Mouse (Mus musculus): ENCODE measurements at regions not wholly inside any gene's neighbourhood (a gene's known extent, or its start where the extent isn't known, plus 50 kb on each side); places are given as distances from the start of the nearest gene placed in this dataset.
A peak's percentile ranks its signal among the peaks of the same experiment; 100 is the strongest.

- DNase-seq: no peak
These were observed 178.3 kb upstream of the Btg1 start for GRCm38 (mm10) chr10:96438398-96439103.

GRCm38 (mm10) chr10:96442165-96442564 is 174.6 kb upstream of the Btg1 start:
- no peak for DNase-seq

DNA sequence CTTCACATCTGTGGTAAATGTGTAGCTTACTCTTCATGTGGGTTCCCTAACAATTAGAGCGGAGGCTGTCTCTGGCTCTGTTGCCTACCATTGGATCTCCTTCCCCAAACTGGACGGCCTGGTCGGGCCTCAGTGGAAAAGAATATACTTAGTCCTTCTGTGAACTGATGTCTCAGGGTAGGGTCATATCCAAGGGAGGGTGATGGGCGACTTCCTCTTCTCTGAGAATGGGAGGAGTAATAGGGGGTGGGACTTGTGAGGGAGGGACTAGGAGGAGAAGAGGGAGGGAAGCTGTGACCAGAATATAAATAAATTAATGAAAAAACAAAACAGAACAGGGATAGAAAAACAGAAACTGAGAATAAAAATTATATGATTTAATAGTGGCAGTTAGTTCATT is 166.5 kb upstream of the Btg1 start:
- no peak for DNase-seq

DNA sequence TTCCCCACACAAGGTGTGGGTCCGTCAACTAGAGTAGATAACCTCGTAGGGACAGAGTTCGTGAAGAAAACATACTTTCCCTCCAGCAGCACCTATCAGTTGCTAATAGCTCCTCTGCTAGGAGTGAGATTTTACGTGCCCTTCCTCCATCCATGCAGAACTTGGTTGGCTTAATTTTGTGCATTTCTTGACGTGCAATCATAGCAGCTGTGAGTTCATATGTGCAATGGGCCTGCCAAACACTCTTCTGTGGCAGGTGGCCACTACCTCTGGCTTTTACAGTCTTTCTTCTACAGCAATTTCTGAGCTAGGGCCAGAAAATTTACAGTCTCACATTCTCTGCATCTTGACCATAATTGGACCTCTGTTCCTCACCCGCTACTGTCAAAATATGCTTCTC is 161.9 kb upstream of the Btg1 start:
- no peak for DNase-seq

DNA sequence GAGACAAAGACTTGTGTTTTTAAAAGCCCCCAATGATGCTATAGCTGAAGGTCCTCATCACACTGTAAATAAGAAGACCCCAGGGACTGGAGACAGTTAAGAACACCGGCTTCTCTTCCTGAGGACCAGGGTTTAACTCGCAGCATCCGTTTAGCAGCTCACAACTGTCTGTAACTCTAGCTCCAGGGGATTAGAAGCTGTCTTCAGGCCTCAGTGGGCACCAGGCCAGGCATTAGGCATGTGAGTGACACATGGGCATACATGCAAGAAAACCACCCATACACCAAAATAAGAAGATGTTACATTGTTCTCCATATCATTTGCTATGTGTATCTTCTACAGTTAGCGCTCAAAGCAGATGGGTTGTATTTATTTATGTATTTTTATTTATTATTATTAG is 158.3 kb upstream of the Btg1 start:
- no peak for DNase-seq

GRCm38 (mm10) chr10:96459186-96459585 is 157.6 kb upstream of the Btg1 start:
- DNase-seq: no peak

DNA sequence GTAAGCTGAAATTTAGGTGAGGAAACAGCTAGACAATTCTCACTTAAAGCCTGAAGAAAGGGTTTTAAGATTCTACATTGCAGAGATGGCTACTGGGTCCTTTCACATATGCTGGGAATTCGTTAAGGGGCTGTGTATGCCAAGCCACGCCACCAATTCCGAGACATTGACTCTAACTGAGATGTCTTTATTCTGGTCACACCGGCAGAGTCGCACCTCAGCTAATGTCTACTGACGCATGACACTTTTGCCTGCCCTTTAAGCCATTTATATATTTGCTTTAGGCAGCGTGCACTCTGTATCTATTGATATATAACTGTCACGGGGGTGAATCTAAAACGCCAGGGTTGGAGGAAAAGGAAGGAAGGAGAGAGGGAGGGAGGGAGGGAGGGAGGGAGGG is 156.7 kb upstream of the Btg1 start:
- no peak for DNase-seq

DNA sequence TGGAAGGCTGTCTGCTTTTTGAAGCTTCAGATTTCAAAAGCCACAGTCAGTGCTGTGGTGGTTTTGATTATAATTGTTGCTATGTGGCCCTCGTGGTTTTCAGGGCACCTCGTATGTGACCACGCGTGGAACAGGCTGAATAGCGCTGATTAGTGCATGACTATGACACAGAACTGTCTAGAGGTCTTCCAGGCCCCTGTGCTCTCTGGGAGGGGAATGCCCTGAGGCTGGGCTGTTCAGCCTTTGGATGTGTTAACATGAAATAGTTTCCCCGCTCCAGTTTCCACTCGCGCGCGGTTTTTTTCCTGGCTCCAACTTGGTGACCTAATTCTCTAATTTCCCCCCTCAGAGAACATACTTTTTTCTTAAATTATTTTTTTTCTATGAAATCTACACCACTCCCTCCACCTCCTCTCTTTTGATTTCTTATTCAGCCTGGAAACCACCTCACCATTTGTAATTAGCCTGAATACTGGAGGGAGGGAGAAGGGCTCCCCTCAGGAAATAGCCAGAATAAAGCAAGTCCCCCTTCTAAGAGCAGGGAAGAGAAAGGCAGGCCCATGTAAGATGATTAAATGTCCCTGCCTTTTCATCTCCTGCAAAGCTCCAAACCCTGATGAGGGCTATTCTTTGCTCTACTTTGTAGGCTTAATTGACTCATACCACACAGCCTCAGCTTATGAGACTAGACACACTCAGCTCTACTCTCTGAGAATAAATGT is 156.0 kb upstream of the Btg1 start:
- DNase-seq: no peak

- no peak for DNase-seq
These were observed 150.8 kb upstream of the Btg1 start for GRCm38 (mm10) chr10:96465967-96466366.

GRCm38 (mm10) chr10:96466845-96467244 is 150.0 kb upstream of the Btg1 start:
- DNase-seq: no peak

DNA sequence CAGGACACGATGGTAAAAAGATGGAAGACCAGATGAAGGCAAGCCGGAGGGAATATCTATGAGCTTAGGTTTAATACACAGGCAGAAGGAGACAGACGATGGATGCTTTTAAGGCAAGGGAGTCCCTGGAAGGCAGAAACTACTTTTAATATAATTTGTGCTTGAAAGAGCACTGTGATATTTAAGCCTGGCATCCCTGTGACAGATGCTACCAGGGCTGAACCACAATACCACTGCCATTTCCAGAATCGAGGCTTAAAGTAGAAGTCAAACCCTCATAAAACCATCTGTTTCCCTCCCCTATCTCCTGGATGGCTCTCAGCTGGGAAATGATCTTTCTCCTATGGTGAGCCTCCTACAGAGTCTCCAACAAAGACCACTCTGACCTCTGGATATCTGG is 149.1 kb upstream of the Btg1 start:
- peak; percentile 18 for DNase-seq

DNA sequence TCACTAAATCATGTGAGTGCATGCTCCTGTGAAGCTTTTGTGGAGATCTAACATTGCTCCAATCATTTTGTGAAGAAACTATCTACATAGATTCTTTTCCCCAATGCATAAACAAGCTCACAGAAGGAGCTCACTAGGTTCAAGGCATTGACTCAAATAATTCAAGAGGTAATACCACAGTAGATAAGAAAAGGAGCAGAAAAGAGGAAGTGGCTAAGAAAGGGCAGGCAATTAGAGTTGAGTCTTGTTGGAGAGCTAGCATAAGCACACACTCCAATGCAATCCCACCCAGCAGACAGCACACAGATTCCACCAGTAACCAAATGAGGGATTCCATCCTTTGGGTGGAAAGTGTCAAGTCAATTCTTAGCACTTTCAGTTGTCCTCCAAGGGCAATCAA is 145.3 kb upstream of the Btg1 start:
- DNase-seq: no peak

- no peak for DNase-seq
These were observed 137.5 kb upstream of the Btg1 start for GRCm38 (mm10) chr10:96479350-96479749.

DNA sequence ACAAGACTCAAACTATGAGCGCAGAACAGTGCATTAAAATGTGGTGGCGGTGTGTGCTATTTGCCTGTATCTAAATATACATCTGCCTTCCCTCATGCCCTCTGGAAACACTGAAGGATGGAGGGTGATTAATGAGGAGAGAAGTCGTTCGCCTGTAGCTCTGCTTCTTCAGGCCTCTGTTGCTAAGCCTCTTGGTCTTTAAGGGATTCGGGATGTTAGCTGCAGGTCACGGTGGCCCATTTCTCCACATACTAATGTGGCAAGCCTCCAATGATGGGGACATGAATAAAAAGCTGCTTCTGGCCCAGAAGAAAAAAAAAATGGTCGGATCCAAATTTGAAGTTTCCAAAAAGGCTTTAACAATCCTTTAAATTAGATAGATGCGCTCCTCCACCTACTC is 137.0 kb upstream of the Btg1 start:
- DNase-seq: no peak

DNA sequence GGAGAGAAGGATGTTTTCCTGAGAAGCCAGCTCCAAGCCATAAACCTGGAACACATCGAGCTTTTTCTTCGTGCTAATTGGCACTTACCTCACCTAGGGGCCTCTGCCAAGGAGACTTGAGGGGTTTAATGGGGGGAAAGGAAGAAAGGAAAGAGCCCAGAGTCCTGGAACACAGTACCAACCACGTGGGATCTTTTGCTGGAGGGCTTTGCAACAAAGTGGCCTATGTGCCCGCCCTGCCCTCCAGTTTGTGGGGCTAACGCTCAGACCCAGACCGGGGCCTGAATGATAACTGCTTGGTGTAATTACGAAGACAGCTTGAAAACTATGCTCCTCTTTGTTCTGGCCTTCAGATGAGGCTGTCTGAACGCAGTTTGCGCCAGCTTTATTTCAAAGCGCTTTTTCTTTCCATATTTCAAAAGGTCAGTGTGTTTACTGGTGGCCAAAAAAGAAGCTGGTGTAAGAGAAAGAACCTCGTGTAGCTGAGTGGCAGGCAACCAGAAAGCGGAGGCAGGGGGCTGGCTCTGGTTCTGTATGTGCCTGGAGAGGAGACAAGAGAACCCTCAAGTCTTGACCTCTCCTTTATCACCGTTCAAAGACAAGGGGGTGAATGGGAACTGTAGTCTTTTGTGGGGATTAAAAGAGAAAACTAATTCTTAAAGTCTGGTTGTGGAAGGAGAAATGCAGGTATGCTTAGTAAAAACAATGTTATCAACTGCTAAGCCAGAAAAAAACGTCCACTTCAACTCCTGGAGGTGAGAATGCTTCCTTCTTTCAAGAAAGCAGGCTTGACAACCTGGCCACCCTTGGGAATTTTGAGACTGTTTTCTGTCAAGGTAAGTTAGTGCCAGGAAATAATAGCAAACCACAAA is 136.1 kb upstream of the Btg1 start:
- peak; percentile 73 for DNase-seq

DNA sequence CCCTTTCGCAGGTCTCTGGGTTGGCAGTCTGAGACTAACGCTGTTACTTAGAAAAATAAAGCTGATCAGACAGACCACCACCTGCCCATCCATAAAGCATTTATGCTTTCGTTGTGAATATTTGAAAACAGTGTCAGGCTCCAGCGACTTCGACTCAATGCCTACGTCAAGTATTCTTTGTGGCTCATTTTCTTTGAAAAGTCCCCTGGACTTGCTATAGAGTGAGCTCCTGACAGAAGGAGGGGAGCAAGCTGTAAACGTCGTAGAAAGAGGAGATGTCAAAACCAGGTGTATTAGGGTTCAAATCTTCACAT is 135.5 kb upstream of the Btg1 start:
- DNase-seq: no peak

DNA sequence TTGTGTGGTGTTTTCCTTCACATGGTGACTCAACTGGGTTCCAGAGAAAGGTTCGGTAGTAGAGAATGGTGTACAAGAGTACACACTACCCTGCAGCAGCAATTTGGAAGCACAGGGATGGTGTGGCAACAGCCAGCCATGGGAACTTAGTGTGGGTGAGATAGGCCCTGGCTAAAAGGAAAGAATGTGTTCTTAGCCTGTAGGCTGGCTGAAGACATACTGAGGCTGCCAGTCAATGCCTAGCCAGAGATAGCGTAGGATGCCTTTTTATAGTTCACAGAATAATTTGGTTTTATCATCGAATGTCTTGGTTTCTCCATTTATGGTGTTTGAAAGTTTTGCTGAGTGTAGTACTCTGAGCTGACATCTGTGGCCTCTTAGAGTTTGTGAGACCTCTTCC is 130.1 kb upstream of the Btg1 start:
- DNase-seq: no peak

DNA sequence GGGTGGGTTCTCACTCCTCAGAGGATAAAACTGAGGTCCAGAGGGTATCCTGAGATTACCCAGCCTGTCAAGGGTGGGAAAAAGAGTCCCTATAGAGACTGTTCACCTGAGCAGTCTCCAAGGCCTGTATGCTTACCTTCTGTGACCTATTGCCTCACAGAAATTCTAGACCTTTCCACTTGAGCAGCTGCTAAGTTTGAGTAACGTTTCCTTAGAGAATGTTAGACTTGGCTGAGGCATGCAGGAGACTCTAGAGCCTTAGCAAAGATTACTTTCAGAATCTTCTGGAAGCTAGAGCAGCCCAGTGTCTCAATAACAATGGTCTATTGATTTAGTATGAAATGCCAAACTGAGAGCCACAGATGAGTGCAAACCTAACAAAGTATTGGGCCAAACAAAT is 123.1 kb upstream of the Btg1 start:
- DNase-seq: no peak

- DNase-seq: no peak
These were observed 120.1 kb upstream of the Btg1 start for GRCm38 (mm10) chr10:96496700-96497099.

DNA sequence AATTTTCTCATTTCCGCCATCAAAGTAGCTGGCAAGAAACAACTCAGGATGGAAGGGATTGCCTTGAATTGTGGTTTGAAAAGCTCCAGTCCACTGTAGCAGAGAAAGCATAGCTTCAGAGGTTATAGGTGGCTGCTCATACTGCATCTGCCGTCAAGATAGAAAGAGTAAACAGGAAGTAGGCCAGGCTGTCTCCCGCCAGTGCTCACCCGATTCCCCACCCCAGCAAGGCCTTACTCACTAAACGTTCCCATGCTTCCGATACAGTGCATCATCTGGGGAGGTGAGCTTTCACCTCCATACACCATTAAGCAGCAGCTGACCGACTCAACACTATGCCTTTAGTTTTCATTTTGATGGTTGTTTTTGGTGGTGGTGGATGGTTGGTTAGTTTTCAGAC is 119.3 kb upstream of the Btg1 start:
- DNase-seq: no peak

DNA sequence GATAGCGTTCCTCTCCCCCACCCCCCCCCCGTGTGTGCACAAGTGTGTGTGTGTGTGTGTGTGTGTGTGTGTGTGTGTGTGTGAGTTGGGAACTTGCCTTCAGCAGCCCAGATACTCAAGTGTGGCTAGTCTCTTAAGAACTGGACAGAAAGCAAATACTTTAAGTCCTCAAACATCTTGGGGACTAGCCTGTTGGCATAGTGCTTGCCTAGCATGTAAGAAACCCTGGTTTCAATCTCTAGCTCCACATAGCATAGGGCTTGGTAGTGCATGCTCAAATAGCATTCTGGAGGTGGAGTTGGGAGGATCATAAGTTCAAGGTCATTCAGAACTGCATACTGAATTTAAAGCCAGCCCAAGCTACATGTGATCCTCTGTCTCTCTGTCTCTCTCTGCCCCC is 117.5 kb upstream of the Btg1 start:
- DNase-seq: no peak

- DNase-seq: no peak
These were observed 114.6 kb upstream of the Btg1 start for GRCm38 (mm10) chr10:96502090-96502728.

DNA sequence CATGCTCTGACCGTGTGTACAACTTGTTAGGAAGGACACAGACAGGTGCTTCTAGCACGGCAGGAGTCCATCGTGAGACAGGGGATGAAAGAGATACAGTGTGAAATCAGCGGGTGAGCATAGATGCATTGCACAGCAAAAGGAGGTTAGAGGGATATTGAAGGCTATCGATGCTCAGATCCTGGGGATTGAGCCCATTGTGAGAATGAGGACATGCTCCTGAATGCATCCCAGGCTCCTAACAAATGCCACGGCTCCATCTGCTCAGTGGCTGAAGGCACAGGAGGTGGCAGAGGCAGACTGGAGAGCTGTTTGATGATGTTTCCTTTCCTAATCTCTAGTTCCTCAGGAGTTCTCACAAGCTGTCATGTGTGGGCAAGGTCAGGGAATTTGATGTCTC is 114.1 kb upstream of the Btg1 start:
- no peak for DNase-seq

- no peak for DNase-seq
These were observed 112.5 kb upstream of the Btg1 start for GRCm38 (mm10) chr10:96504340-96504739.
